Mouse (Mus musculus) liver, adult 2 months (tissue): ENCODE measurements around the gene Ifna12.

Experiments used
- CTCF ChIP-seq: fragments of 200-500 bp; IDR thresholded peaks from 2 replicates; pipeline ENCODE4 v1.5.1; 2011; ENCODE audit warnings: low read depth, low read length, control low read depth
- POLR2A ChIP-seq: fragments of 200-500 bp; IDR thresholded peaks from 2 replicates; pipeline ENCODE4 v1.6.1; 2011; ENCODE audit warnings: low read length, control low read depth; ENCODE audit not compliant: insufficient read depth; ENCODE audit errors: extremely low read depth

GRCm38 (mm10) chr4:88561791-88562190 is 41.4 kb downstream of the Ifna12 start:
- TF ChIP-seq POLR2A (no peak), CTCF (no peak)
